18 mouse cellular contexts compared by ENCODE assay signal in the genomic region with DNA sequence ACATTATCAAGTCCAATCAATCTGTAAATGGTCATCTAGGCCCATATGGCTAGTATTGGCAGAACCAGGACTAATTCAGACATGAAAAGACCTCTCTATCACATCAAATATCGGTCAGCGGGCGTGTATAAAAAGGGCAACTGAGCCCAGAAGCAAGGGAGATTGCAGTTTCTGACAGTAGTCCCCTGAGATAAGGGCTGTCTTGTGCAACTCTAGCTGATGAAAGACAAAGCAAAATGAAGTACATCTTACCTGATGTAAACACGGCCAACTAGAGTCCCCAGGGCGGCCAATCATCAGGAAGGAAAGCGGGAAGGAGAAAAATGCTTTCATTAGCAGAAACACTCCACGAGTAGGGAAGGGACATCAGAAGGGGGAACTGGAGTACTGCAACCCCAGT.
"Had no signal": no experiment of that assay in that cellular context is flagged by ENCODE, and none has a peak within 500 bp of the region (broad histone marks: within the 10 kb centered on the region; RNA-seq: fewer than 3 reads in every experiment).

No protein-coding gene starts in this region.

- H3K9ac ChIP-seq: lung, embryonic 14.5 days; midbrain, embryonic 13.5 days; midbrain, embryonic 15.5 days; neural tube, embryonic 13.5 days; neural tube, embryonic 15.5 days; stomach, embryonic 15.5 days had no signal

- ATAC-seq: midbrain, embryonic 13.5 days; midbrain, embryonic 15.5 days had no signal

- H3K9me3 ChIP-seq: megakaryocyte, embryonic 14.5 days; midbrain, embryonic 13.5 days; midbrain, embryonic 15.5 days; neural tube, embryonic 13.5 days; neural tube, embryonic 15.5 days; stomach, embryonic 15.5 days had no signal

- H3K4me2 ChIP-seq: lung, embryonic 14.5 days; midbrain, embryonic 11.5 days; midbrain, embryonic 13.5 days; midbrain, embryonic 15.5 days; neural tube, embryonic 13.5 days; neural tube, embryonic 15.5 days; stomach, embryonic 15.5 days had no signal

- DNase-seq: lung, adult 18-20 months; lung, embryonic 14.5 days; lung, postnatal 10 days; lung, postnatal 4 days; retina, postnatal 1 day; right cerebral cortex, adult 18-20 months; right cerebral cortex, postnatal 25 days; thymus, adult 2 months; thymus, postnatal 25 days; thymus, postnatal 4 days had no signal

- H3K4me3 ChIP-seq: megakaryocyte, embryonic 14.5 days; midbrain, embryonic 13.5 days; midbrain, embryonic 15.5 days; neural tube, embryonic 13.5 days; neural tube, embryonic 15.5 days; stomach, embryonic 15.5 days had no signal

- H3K4me1 ChIP-seq: midbrain, embryonic 13.5 days; midbrain, embryonic 15.5 days; neural tube, embryonic 13.5 days; neural tube, embryonic 15.5 days; stomach, embryonic 15.5 days had no signal

- H3K27me3 ChIP-seq: megakaryocyte, embryonic 14.5 days; midbrain, embryonic 13.5 days; midbrain, embryonic 15.5 days; neural tube, embryonic 13.5 days; neural tube, embryonic 15.5 days; stomach, embryonic 15.5 days had no signal

- H3K27ac ChIP-seq: midbrain, embryonic 13.5 days; midbrain, embryonic 15.5 days; neural tube, embryonic 13.5 days; neural tube, embryonic 15.5 days; stomach, embryonic 15.5 days; stomach, postnatal 0 days had no signal
